Mouse (Mus musculus) kidney, adult 2 months (tissue): ENCODE measurements at regions not wholly inside any gene's neighbourhood (a gene's known extent, or its start where the extent isn't known, plus 50 kb on each side); places are given as distances from the start of the nearest gene placed in this dataset.

ENCODE experiments used
- DNase-seq: peaks from one replicate; pipeline ENCODE4 v3.0.0; 2021
- H3K27ac ChIP-seq: fragments of 200-500 bp; 2 replicates; pipeline ENCODE4 v1.5.1; 2012; ENCODE audit warnings: low read depth, low read length, control low read depth, inconsistent platforms; ENCODE audit not compliant: insufficient read depth
- H3K27me3 ChIP-seq: fragments of 200-500 bp; replicated peaks from 2 replicates; pipeline ENCODE4 v1.6.1; 2012; ENCODE audit warnings: mild to moderate bottlenecking, moderate library complexity, low read length, inconsistent platforms; ENCODE audit not compliant: control insufficient read depth, insufficient read depth
- H3K36me3 ChIP-seq: fragments of 200-500 bp; 2 replicates; pipeline ENCODE4 v1.6.1; 2012; ENCODE audit warnings: mild to moderate bottlenecking, moderate library complexity, low read length, inconsistent platforms; ENCODE audit not compliant: control insufficient read depth, insufficient read depth
- H3K4me1 ChIP-seq: fragments of 200-500 bp; 2 replicates; pipeline ENCODE4 v1.6.1; 2011; ENCODE audit warnings: low read length; ENCODE audit not compliant: control insufficient read depth, insufficient read depth
- H3K4me3 ChIP-seq: fragments of 200-500 bp; 2 replicates; pipeline ENCODE4 v1.5.1; 2011; ENCODE audit warnings: mild to moderate bottlenecking, low read depth, low read length, control low read depth; ENCODE audit not compliant: insufficient read depth
- CTCF ChIP-seq: fragments of 200-500 bp; conservative IDR thresholded peaks from 2 replicates; pipeline ENCODE4 v1.5.1; 2011; ENCODE audit warnings: low read depth, mild to moderate bottlenecking, control low read depth, low read length, moderate library complexity, mixed read lengths; ENCODE audit not compliant: insufficient read depth, insufficient read length
- POLR2A ChIP-seq: fragments of 200-500 bp; IDR thresholded peaks from one replicate; pipeline ENCODE4 v1.6.1; 2011; ENCODE audit warnings: low read depth, low read length, control low read depth
- WGBS: fragments of 180-500 bp; shearing (Covaris S2); methylation state at CpG from one replicate; pipeline ENCODE4 v1.1.7; 2018; 5-methylcytosine and 5-hydroxymethylcytosine counted together

DNA sequence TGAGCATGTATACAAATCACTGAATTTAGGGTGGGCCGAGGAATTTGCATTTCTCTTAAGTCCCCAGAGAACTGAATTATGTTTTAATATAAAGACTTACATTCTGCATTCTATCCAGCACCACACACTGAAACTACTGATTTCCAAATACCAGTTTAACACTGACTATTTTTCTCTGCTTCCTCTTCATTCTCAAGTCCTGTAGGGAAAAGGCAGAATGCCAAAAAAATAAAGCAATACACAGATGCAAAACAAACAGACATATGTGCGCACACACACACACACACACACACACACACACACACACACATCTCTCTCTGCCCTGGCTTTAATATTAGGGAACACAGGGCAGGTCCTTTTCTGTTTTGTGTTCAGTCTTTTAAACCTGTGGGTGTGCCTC lies 79.6 kb upstream of the Cd93 start:
- no peaks in the 10 kb centered on the region for H3K27me3 ChIP-seq
- no peaks in the 10 kb centered on the region for H3K4me1 ChIP-seq
- WGBS, result 83% methylated on average over 2 of the region's 2 CpGs
- TF ChIP-seq POLR2A, result no peak
- TF ChIP-seq CTCF, result no peak
- no peak for DNase-seq
- H3K27ac ChIP-seq, result no peak overlapping the region
- H3K4me3 ChIP-seq, result no peak overlapping the region
- H3K36me3 ChIP-seq, result no peaks in the 10 kb centered on the region

DNA sequence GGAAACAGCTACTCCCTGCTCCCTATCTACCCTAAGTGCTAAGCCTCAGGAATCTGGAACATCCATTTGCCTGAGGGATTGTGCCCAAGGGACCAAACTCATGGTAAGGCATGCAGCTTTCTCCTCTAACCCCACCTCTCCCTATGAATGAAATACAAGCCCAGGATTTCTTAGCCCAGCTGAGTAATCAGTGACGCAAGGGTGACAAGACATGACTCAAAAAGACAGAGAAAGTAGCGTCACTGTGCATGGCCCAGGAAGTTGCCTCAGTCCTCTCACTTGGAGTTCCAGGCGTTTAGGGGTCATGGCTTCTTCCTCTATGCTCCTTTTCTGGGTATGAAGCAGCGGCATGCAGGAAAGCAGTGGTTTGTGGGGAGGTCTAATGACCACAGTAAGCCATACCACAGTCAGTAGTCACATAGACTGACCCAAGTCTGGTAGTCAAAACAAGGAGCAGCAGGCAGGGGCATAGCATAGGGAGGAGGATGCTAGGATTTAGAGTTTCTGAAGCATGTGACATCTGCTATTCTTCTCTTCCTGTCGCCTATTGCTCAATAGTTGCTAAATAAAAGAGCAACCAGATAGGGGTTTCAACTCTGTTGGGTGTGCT lies 78.7 kb upstream of the Cd93 start:
- peak; percentile 22 for DNase-seq
- WGBS, result 59% methylated on average over 5 of the region's 5 CpGs
- Histone ChIP-seq H3K36me3 (no peaks in the 10 kb centered on the region), H3K27me3 (no peaks in the 10 kb centered on the region), H3K4me1 (no peaks in the 10 kb centered on the region), H3K27ac (no peak overlapping the region), H3K4me3 (no peak overlapping the region)
- TF ChIP-seq POLR2A (no peak), CTCF (no peak)

DNA sequence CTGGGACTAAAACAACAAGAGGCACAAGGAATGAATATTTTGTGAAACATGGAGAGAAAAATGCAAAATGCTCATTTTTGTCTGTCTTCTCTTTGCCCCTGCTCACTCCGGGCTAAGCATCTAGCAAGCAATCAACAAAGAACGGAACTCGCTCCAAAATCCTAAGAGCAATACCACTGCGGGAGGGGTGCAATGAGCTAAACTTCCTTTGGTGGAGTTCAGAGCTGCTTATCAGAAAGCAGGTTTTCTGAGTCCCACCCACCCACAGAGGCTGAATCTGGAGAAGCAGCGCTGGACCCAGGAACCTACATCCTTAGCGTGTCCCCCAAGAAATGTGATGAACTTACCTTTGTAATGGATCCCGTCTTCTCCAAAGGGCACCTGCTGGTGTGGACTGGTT lies 76.9 kb upstream of the Cd93 start:
- TF ChIP-seq CTCF (no peak), POLR2A (no peak)
- no peaks in the 10 kb centered on the region for H3K27me3 ChIP-seq
- no peak overlapping the region for H3K4me3 ChIP-seq
- WGBS, result 79% methylated on average over 7 of the region's 7 CpGs
- DNase-seq, result no peak
- no peaks in the 10 kb centered on the region for H3K36me3 ChIP-seq
- no peaks in the 10 kb centered on the region for H3K4me1 ChIP-seq
- H3K27ac ChIP-seq, result no peak overlapping the region

DNA sequence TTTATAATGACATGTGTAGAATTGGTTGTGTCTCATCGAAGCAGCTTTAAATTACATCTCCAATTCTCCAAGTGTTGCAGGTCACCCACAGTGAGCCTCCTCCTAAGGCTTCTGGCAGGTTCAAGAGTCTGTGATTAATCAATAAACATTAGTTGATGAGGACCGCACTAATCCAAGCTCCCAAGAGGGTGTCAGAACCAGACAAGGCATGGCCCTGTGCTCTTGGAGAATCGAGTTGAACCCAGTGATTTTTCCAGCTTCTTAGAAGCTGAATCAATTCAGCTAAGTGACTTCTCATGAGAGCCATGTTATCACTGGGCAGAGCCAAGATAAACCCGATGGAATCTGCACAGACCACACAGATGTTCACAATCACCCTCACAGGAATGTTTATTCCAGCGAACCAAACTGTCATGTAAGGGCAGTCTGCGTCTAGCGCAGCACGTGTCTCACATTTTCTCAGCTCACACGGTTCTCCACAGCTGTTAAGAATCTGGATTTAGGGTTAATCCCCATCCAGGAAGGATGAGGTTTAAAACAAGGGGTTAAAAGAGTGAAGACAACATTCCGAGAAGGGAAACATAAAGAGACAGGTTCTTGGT lies 76.4 kb upstream of the Cd93 start:
- Histone ChIP-seq H3K36me3 (no peaks in the 10 kb centered on the region), H3K27me3 (no peaks in the 10 kb centered on the region), H3K27ac (no peak overlapping the region), H3K4me1 (no peaks in the 10 kb centered on the region), H3K4me3 (no peak overlapping the region)
- no peak for DNase-seq
- no peak for TF ChIP-seq POLR2A
- TF ChIP-seq CTCF, result no peak
- WGBS, result 60% methylated on average over 10 of the region's 10 CpGs

DNA sequence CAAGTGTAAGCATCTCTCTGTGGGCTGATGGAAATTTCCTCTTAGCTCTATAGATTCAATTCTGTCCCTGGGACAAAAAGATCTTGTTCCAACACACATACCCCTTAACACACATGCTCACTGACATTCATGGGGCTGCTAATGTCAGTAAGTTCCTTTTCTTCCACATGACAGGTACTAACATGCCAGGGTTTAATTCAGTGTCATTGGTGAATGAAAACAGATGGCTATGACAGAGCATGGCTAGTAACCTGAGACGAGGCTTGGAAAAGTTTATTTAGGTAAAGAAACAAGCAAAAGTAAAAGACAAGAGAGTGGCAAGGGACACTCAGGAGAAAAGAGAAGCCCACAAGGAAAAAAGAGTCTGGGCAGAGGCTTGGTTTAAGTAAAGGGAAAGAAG lies 74.5 kb upstream of the Cd93 start:
- no peak overlapping the region for H3K27ac ChIP-seq
- no peak for TF ChIP-seq CTCF
- TF ChIP-seq POLR2A, result no peak
- WGBS, result 64% methylated on average over 1 of the region's 1 CpGs
- no peaks in the 10 kb centered on the region for H3K4me1 ChIP-seq
- H3K36me3 ChIP-seq, result no peaks in the 10 kb centered on the region
- H3K27me3 ChIP-seq, result no peaks in the 10 kb centered on the region
- DNase-seq, result no peak
- no peak overlapping the region for H3K4me3 ChIP-seq

DNA sequence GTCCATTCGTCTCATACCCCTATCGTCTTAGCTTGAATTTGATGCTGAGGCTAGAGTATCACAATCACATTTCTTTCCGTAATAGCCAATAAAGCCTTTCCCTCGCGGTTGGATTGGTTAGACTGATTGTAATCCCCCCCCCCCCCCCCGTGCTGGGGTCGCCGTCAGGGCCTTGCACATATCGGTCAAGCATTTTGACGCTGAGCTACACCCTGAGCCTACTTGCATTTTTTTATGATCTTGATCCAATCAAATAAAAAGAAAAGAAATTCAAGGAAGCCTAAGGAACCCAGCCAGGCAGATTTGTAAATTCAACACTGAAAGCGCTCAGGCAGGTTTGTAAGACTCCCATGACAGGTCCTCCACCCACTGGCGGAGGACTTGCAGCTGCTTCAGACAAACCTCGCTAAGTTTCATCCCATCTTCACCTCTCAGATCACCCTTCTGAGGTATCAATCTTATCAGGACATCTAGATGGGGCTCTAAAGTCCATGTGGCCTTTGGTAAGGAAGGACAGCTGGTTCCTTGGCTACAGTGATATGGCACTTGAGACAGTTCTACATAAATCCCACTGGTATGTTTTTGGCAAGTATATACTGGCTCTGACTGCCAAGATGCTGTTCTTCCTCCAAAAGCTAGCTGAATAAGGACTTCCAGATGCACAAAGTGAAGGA lies 66.8 kb upstream of the Cd93 start:
- Histone ChIP-seq H3K4me1 (peaks cover 4% of the 10 kb centered on the region; the same call in 1 of the 2 replicates), H3K27me3 (no peaks in the 10 kb centered on the region), H3K27ac (no peak overlapping the region), H3K4me3 (no peak overlapping the region), H3K36me3 (no peaks in the 10 kb centered on the region)
- TF ChIP-seq POLR2A (no peak), CTCF (no peak)
- 49% methylated on average over 13 of the region's 13 CpGs for WGBS
- DNase-seq, result no peak

DNA sequence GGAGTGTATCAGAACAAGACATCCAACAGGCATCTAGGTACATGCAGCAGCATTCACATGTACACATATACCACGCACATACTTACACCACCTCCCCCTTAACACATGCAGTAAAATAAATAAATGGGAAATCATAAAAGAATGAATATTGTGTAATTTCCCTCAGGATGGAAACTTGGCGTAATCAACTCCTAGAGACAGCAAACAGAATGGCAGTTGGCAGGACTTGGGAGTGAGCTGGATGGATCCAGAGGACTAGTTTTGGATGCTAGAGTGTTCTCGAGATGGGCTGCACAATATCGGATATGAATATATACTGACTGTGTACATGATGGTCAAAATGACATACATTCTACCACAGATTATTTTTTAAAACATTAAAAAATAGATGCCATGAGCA lies 66.0 kb upstream of the Cd93 start:
- no peaks in the 10 kb centered on the region for H3K27me3 ChIP-seq
- H3K27ac ChIP-seq, result peak overlapping the region; percentile 31
- DNase-seq, result no peak
- TF ChIP-seq CTCF, result no peak
- no peak for TF ChIP-seq POLR2A
- H3K4me3 ChIP-seq, result no peak overlapping the region
- no peaks in the 10 kb centered on the region for H3K36me3 ChIP-seq
- H3K4me1 ChIP-seq, result peaks cover 4% of the 10 kb centered on the region; the same call in 1 of the 2 replicates
- WGBS, result 91% methylated on average over 4 of the region's 4 CpGs
